Mouse (Mus musculus): Measurements from ENCODE around the gene Zhx3. TPM values are rescaled to one million over a fixed set of nuclear protein-coding genes. Genes with fewer than 3 reads are reported as not detected.

The Zhx3 gene
- polyA plus RNA-seq, 2 experiments: 6.5 to 13.7 TPM

GRCm38 (mm10) chr2:160730797-160731116 is 142.0 kb downstream of the Zhx3 start:
- H3K27ac ChIP-seq (replicated peaks; ENCODE audit: low read depth, low read length): no peak overlapping the region
- no peaks in the 10 kb centered on the region for H3K27me3 ChIP-seq (ENCODE audit: control insufficient read depth, insufficient read depth, low read length)
- peak overlapping the region; percentile 66 for H3K4me2 ChIP-seq (replicated peaks; ENCODE audit: low read depth, low read length, severe bottlenecking)
- DNase-seq (ENCODE audit: low spot score) (no peak), ATAC-seq (ENCODE audit: low FRiP score, low read depth) (no peak; the same call in 1 of the 2 replicates)
- peaks cover 28% of the 10 kb centered on the region for H3K36me3 ChIP-seq (ENCODE audit: control insufficient read depth, insufficient read depth, low read length)
- H3K9me3 ChIP-seq (ENCODE audit: control insufficient read depth, low read length): no peaks in the 10 kb centered on the region
- H3K9ac ChIP-seq (ENCODE audit: low read depth, low read length, severe bottlenecking): peak overlapping the region; percentile 100
- no peak for TF ChIP-seq POLR2A (IDR thresholded peaks at IDR 0.05; ENCODE audit: borderline replicate concordance, extremely low read depth, insufficient read depth, insufficient read length)
- peaks cover 28% of the 10 kb centered on the region for H3K4me1 ChIP-seq (ENCODE audit: control insufficient read depth, insufficient read depth, low read length)
- H3K4me3 ChIP-seq (replicated peaks; ENCODE audit: low read length): peak overlapping the region; percentile 92
- WGBS: 7% methylated on average over 14 of the region's 19 CpGs

GRCm38 (mm10) chr2:160729851-160730796 is 142.7 kb downstream of the Zhx3 start:
- H3K27me3 ChIP-seq (ENCODE audit: control insufficient read depth, insufficient read depth, low read length): no peaks in the 10 kb centered on the region
- 24% methylated on average over 17 of the region's 17 CpGs for WGBS
- peaks cover 24% of the 10 kb centered on the region; the same call in 1 of the 2 replicates for H3K36me3 ChIP-seq (ENCODE audit: control insufficient read depth, insufficient read depth, low read length)
- ATAC-seq (ENCODE audit: low FRiP score, low read depth): no peak
- peak overlapping the region; percentile 66 for H3K4me2 ChIP-seq (replicated peaks; ENCODE audit: low read depth, low read length, severe bottlenecking)
- DNase-seq (ENCODE audit: low spot score): no peak
- H3K4me1 ChIP-seq (ENCODE audit: control insufficient read depth, insufficient read depth, low read length): peaks cover 28% of the 10 kb centered on the region
- H3K4me3 ChIP-seq (replicated peaks; ENCODE audit: low read length): peak overlapping the region; percentile 92
- peak overlapping the region; percentile 100 for H3K9ac ChIP-seq (ENCODE audit: low read depth, low read length, severe bottlenecking)
- no peak for TF ChIP-seq POLR2A (IDR thresholded peaks at IDR 0.05; ENCODE audit: borderline replicate concordance, extremely low read depth, insufficient read depth, insufficient read length)
- H3K27ac ChIP-seq (replicated peaks; ENCODE audit: low read depth, low read length): no peak overlapping the region
- no peaks in the 10 kb centered on the region for H3K9me3 ChIP-seq (ENCODE audit: control insufficient read depth, low read length)

GRCm38 (mm10) chr2:160729436-160729835 is 143.4 kb downstream of the Zhx3 start:
- Histone ChIP-seq H3K27ac (replicated peaks; ENCODE audit: low read depth, low read length) (no peak overlapping the region), H3K9me3 (ENCODE audit: control insufficient read depth, low read length) (no peaks in the 10 kb centered on the region), H3K9ac (ENCODE audit: low read depth, low read length, severe bottlenecking) (no peak overlapping the region), H3K4me2 (replicated peaks; ENCODE audit: low read depth, low read length, severe bottlenecking) (no peak overlapping the region), H3K4me3 (replicated peaks; ENCODE audit: low read length) (no peak overlapping the region), H3K4me1 (ENCODE audit: control insufficient read depth, insufficient read depth, low read length) (peaks cover 27% of the 10 kb centered on the region), H3K27me3 (ENCODE audit: control insufficient read depth, insufficient read depth, low read length) (no peaks in the 10 kb centered on the region), H3K36me3 (ENCODE audit: control insufficient read depth, insufficient read depth, low read length) (peaks cover 22% of the 10 kb centered on the region)
- ATAC-seq (ENCODE audit: low FRiP score, low read depth): no peak
- no peak for DNase-seq (ENCODE audit: low spot score)
- 80% methylated on average over 2 of the region's 2 CpGs for WGBS
- no peak for TF ChIP-seq POLR2A (IDR thresholded peaks at IDR 0.05; ENCODE audit: borderline replicate concordance, extremely low read depth, insufficient read depth, insufficient read length)

- Histone ChIP-seq H3K36me3 (ENCODE audit: control insufficient read depth, insufficient read depth, low read length) (peaks cover 22% of the 10 kb centered on the region), H3K4me3 (replicated peaks; ENCODE audit: low read length) (no peak overlapping the region), H3K27ac (replicated peaks; ENCODE audit: low read depth, low read length) (no peak overlapping the region), H3K9me3 (ENCODE audit: control insufficient read depth, low read length) (no peaks in the 10 kb centered on the region), H3K4me2 (replicated peaks; ENCODE audit: low read depth, low read length, severe bottlenecking) (no peak overlapping the region), H3K9ac (ENCODE audit: low read depth, low read length, severe bottlenecking) (no peak overlapping the region), H3K27me3 (ENCODE audit: control insufficient read depth, insufficient read depth, low read length) (no peaks in the 10 kb centered on the region), H3K4me1 (ENCODE audit: control insufficient read depth, insufficient read depth, low read length) (peaks cover 22% of the 10 kb centered on the region)
- DNase-seq (ENCODE audit: low spot score): no peak
- no peak for ATAC-seq (ENCODE audit: low FRiP score, low read depth)
- TF ChIP-seq POLR2A (IDR thresholded peaks at IDR 0.05; ENCODE audit: borderline replicate concordance, extremely low read depth, insufficient read depth, insufficient read length): no peak
- WGBS: 87% methylated on average over 3 of the region's 3 CpGs
Observed at GRCm38 (mm10) chr2:160728972-160729371, 143.8 kb downstream of the Zhx3 start.

- Histone ChIP-seq H3K27me3 (ENCODE audit: control insufficient read depth, insufficient read depth, low read length) (no peaks in the 10 kb centered on the region), H3K9ac (ENCODE audit: low read depth, low read length, severe bottlenecking) (no peak overlapping the region), H3K36me3 (ENCODE audit: control insufficient read depth, insufficient read depth, low read length) (peaks cover 46% of the 10 kb centered on the region), H3K4me3 (replicated peaks; ENCODE audit: low read length) (no peak overlapping the region), H3K27ac (replicated peaks; ENCODE audit: low read depth, low read length) (no peak overlapping the region), H3K9me3 (ENCODE audit: control insufficient read depth, low read length) (no peaks in the 10 kb centered on the region), H3K4me2 (replicated peaks; ENCODE audit: low read depth, low read length, severe bottlenecking) (no peak overlapping the region), H3K4me1 (ENCODE audit: control insufficient read depth, insufficient read depth, low read length) (peaks cover 9% of the 10 kb centered on the region; the same call in 1 of the 2 replicates)
- WGBS: 88% methylated on average over 6 of the region's 6 CpGs
- DNase-seq (ENCODE audit: low spot score) (no peak), ATAC-seq (ENCODE audit: low FRiP score, low read depth) (no peak)
- no peak for TF ChIP-seq POLR2A (IDR thresholded peaks at IDR 0.05; ENCODE audit: borderline replicate concordance, extremely low read depth, insufficient read depth, insufficient read length)
Observed at GRCm38 (mm10) chr2:160725877-160726864, 146.6 kb downstream of the Zhx3 start.

Data from limb, embryonic 14.5 days (tissue).